Mouse (Mus musculus): Measurements from ENCODE around the gene Cdc45. TPM values are rescaled to one million over a fixed set of nuclear protein-coding genes. Genes with fewer than 3 reads are reported as not detected.
A peak's percentile ranks its signal among the peaks of the same experiment; 100 is the strongest.

Cdc45 gene
- polyA plus RNA-seq, 1 experiment from 2014 or later = 11.3 TPM

- ATAC-seq (ENCODE audit: low FRiP score, low read depth) = no peak
- Histone ChIP-seq H3K4me2 (no peak overlapping the region), H3K9me3 (no peaks in the 10 kb centered on the region), H3K36me3 (no peaks in the 10 kb centered on the region), H3K27me3 (no peaks in the 10 kb centered on the region), H3K4me3 (no peak overlapping the region), H3K27ac (replicated peaks) (no peak overlapping the region), H3K9ac (no peak overlapping the region), H3K4me1 (replicated peaks) (no peaks in the 10 kb centered on the region)
- 74% methylated on average over 1 of the region's 1 CpGs for WGBS
These were observed 26.3 kb downstream of the Cdc45 start for GRCm38 (mm10) chr16:18785485-18785884.

DNA sequence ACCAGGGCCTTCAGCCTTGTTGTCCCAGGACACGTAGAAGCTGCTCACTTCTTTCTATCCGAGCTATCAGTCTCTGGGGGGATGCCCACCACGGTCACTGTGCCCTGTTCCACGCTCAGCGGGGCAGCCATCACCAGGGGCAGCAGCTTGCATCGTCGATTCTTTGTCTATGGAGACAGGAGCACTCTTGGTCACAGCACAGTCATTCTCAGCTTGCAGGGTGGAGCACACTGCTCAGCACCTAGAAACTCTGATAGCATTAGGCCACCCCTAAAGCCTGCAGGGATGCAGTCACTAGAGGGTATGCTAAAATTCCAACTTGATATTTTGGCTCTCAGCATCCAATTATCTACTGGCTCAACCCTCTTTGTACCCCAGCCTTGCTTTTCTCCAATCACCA lies 26.8 kb downstream of the Cdc45 start:
- ATAC-seq (ENCODE audit: low FRiP score, low read depth) = no peak
- no peak overlapping the region for H3K27ac ChIP-seq (replicated peaks)
- no peak overlapping the region for H3K4me2 ChIP-seq
- no peaks in the 10 kb centered on the region for H3K36me3 ChIP-seq
- H3K9me3 ChIP-seq = no peaks in the 10 kb centered on the region
- no peak overlapping the region for H3K9ac ChIP-seq
- no peaks in the 10 kb centered on the region for H3K4me1 ChIP-seq (replicated peaks)
- no peaks in the 10 kb centered on the region for H3K27me3 ChIP-seq
- no peak overlapping the region for H3K4me3 ChIP-seq
- 95% methylated on average over 7 of the region's 7 CpGs for WGBS

DNA sequence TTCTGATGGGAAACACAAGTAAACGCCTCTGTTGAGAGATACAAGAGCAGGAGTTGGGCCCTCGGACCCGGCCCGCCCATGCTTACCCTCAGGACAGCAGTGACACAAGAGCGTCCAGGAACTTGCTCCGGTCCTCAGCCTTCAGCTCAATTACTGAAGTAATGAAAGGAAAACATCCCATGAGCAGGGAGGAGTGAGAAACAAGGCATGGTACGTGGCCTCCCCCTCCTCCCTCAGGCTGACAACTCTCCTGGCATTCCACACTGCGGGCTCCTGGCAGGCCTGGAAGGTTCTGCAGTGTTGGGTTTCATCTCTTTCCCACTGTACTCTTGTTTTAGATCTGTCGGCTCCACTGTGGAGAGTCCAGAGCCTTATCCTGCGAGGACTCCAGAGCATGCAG lies 30.0 kb downstream of the Cdc45 start:
- 95% methylated on average over 10 of the region's 10 CpGs for WGBS
- H3K27me3 ChIP-seq = peaks cover 24% of the 10 kb centered on the region
- H3K36me3 ChIP-seq = no peaks in the 10 kb centered on the region
- H3K4me3 ChIP-seq = no peak overlapping the region
- H3K9ac ChIP-seq = no peak overlapping the region
- peaks cover 12% of the 10 kb centered on the region for H3K4me1 ChIP-seq (replicated peaks)
- no peak overlapping the region for H3K4me2 ChIP-seq
- H3K27ac ChIP-seq (replicated peaks) = no peak overlapping the region
- ATAC-seq (ENCODE audit: low FRiP score, low read depth) = no peak
- no peaks in the 10 kb centered on the region for H3K9me3 ChIP-seq

DNA sequence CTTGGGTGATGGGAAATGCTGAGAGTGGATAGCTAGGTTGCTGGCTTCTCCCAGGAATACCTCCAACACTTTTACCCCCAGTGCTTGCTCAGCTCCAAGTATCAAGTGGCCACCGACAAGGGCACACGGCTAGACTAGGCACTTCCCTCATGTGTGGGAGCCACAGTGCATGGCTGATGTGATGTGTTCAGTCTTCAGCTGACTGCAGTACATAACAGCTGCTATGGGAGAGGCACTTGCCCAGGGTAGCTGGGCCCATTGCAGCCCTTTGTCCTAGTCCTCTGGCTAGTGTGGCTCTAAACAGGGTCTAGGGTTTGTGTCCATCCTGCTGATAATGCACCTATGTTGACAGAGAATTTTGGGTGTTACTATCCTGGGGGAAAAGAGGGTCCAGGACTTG lies 33.3 kb downstream of the Cdc45 start:
- 58% methylated on average over 2 of the region's 2 CpGs for WGBS
- peaks cover 12% of the 10 kb centered on the region for H3K4me1 ChIP-seq (replicated peaks)
- H3K27me3 ChIP-seq = peaks cover 44% of the 10 kb centered on the region
- H3K4me2 ChIP-seq = no peak overlapping the region
- no peak overlapping the region for H3K9ac ChIP-seq
- H3K4me3 ChIP-seq = peak overlapping the region; percentile 47
- no peak for ATAC-seq (ENCODE audit: low FRiP score, low read depth)
- no peaks in the 10 kb centered on the region for H3K36me3 ChIP-seq
- H3K9me3 ChIP-seq = no peaks in the 10 kb centered on the region
- H3K27ac ChIP-seq (replicated peaks) = no peak overlapping the region

- Histone ChIP-seq H3K36me3 (no peaks in the 10 kb centered on the region), H3K9me3 (no peaks in the 10 kb centered on the region), H3K9ac (peak overlapping the region; percentile 45), H3K27me3 (peaks cover 44% of the 10 kb centered on the region), H3K4me1 (replicated peaks) (peaks cover 12% of the 10 kb centered on the region), H3K27ac (replicated peaks) (peak overlapping the region; percentile 53), H3K4me3 (peak overlapping the region; percentile 47), H3K4me2 (peak overlapping the region; percentile 82)
- peak; percentile 78 for ATAC-seq (ENCODE audit: low FRiP score, low read depth)
- 2% methylated on average over 80 of the region's 80 CpGs for WGBS
These were observed 34.4 kb downstream of the Cdc45 start for GRCm38 (mm10) chr16:18777101-18778080.

DNA sequence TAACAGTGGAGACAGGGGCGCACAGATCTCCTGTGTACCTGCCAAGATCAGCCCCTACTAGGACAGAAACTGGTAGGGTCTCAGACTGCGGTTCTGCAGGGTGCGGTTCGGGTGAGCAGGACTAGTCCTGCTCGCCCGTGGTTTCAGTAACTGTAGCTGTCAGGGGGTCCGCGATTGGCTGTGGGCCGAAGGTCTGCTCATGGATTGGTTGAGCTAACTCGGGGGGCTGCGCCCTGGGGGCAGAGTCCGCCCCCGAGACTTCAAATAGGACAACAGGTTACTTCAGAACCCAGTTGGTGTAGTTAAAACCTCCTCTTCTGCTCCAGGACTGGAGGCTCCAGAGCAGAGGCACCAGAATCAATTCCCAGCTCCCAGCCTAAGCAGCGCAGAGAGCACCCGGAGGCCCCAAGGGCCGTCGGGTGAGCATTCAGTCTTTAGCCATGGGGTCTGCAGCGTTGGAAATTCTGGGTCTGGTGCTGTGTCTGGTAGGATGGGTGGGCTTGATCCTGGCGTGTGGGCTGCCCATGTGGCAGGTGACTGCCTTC lies 35.2 kb downstream of the Cdc45 start, which contains the start of gene Cldn5:
Cldn5 (plus strand) TSS at position 292 of the 545 bp plus-strand sequence.
- Histone ChIP-seq H3K4me3 (peak within 1 kb of the TSS; percentile 47), H3K4me2 (peak within 1 kb of the TSS; percentile 82), H3K9me3 (no peaks in the 10 kb centered on the region), H3K9ac (peak within 1 kb of the TSS; percentile 45), H3K4me1 (replicated peaks) (peaks cover 12% of the 10 kb centered on the region), H3K27ac (replicated peaks) (peak within 1 kb of the TSS; percentile 53), H3K36me3 (no peaks in the 10 kb centered on the region), H3K27me3 (peaks cover 44% of the 10 kb centered on the region)
- WGBS = 6% methylated on average over 19 of the region's 19 CpGs
- peak; percentile 49 for ATAC-seq (ENCODE audit: low FRiP score, low read depth)

- H3K9ac ChIP-seq = no peak overlapping the region
- H3K36me3 ChIP-seq = no peaks in the 10 kb centered on the region
- peak overlapping the region; percentile 82 for H3K4me2 ChIP-seq
- ATAC-seq (ENCODE audit: low FRiP score, low read depth) = no peak
- H3K27me3 ChIP-seq = peaks cover 44% of the 10 kb centered on the region
- WGBS = 26% methylated on average over 18 of the region's 18 CpGs
- no peak overlapping the region; the same call in 1 of the 2 replicates for H3K27ac ChIP-seq (replicated peaks)
- peaks cover 12% of the 10 kb centered on the region for H3K4me1 ChIP-seq (replicated peaks)
- H3K9me3 ChIP-seq = no peaks in the 10 kb centered on the region
- peak overlapping the region; percentile 47 for H3K4me3 ChIP-seq
These were observed 35.9 kb downstream of the Cdc45 start for GRCm38 (mm10) chr16:18775621-18776555.

DNA sequence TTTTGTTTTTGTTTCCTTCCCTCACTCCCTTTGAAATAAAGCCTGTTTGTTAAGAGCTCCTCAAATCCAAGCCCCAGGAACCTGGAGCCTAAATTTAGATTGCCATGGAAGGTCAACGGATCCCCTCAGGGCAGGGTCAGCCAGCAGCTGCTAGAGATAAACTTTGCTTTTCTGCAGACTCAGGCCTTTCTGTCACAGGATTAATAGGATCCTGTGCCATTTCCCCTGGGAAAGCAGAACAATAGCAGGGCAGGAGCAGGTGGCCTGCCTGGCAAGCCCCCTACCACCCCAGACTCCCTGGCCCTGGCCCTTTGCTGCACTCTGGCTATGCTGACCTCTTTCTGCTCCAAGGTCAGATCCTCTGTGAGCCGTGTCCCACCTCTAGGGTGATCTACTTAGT lies 37.9 kb downstream of the Cdc45 start:
- Histone ChIP-seq H3K4me1 (replicated peaks) (peaks cover 12% of the 10 kb centered on the region), H3K9ac (no peak overlapping the region)
- no peak for ATAC-seq (ENCODE audit: low FRiP score, low read depth)

DNA sequence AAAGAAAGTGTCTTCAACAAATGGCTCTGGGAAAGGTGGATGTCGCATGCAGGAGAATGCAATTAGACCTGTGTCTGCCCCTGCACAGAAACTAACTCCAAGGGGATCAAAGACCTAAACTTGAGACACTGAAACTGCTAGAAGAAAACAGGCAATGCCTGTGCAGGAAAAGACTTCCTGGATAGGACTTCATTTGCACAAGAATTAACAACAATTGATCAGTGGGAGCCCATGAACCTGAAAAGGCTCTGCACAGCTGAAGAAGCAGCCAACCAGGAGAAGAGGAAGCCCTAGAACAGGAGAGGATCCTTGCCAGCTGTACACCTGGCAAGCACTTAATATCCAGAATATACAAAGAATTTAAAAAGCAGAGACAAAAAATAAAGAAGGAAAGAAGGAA lies 42.3 kb downstream of the Cdc45 start:
- no peak overlapping the region for H3K9ac ChIP-seq
- 71% methylated on average over 1 of the region's 1 CpGs for WGBS
- no peaks in the 10 kb centered on the region for H3K36me3 ChIP-seq
- no peak overlapping the region for H3K4me2 ChIP-seq
- no peak overlapping the region for H3K4me3 ChIP-seq
- H3K27ac ChIP-seq (replicated peaks) = no peak overlapping the region
- no peaks in the 10 kb centered on the region for H3K4me1 ChIP-seq (replicated peaks)
- no peaks in the 10 kb centered on the region for H3K9me3 ChIP-seq
- H3K27me3 ChIP-seq = no peaks in the 10 kb centered on the region
- no peak for ATAC-seq (ENCODE audit: low FRiP score, low read depth)

More for the DNA sequence above, 37.9 kb downstream of the Cdc45 start:
- Histone ChIP-seq H3K4me3 (no peak overlapping the region), H3K4me2 (no peak overlapping the region), H3K27me3 (peaks cover 41% of the 10 kb centered on the region), H3K27ac (replicated peaks) (no peak overlapping the region), H3K36me3 (no peaks in the 10 kb centered on the region), H3K9me3 (no peaks in the 10 kb centered on the region)
- WGBS = 25% methylated on average over 2 of the region's 2 CpGs

DNA sequence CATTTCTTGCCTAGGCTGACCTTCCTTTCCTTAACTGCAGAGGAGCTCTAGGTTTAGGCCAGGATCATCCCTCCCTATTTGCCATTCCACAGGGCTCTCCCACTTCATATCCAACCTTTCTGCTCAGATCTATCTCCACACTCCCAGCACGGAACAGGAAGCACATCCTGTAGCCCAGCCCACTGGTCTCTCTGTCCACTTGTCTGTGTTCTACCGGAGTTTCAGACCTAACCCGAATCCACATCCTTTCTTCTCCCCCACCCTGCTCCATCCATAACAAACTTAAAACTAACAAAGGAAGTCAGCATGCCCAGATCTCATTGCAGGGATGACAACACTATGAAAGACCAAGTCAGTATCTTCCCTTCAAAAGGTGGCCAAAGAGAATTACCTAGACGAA lies 45.4 kb downstream of the Cdc45 start:
- 85% methylated on average over 4 of the region's 4 CpGs for WGBS
- no peak for ATAC-seq (ENCODE audit: low FRiP score, low read depth)

DNA sequence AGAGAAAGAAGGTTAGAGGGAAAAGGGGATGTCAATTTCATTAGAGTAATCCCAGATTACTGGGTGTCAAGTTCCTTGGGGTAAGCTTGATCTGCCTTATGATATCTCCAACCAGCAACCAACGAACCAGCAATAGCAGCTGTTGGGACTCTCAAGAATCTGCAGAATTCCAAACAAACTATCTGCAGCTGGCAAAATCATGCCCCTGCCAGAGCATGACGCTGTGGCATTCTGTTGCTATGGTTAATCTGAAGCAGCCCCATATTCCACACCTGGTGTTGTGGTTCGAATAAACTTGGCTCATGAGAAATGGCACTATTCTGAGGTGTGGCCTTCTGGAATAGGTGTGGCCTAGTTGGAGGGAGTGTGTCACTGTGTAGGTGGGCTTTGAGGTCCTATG lies 48.8 kb downstream of the Cdc45 start:
- Histone ChIP-seq H3K27me3 (no peaks in the 10 kb centered on the region), H3K9ac (no peak overlapping the region), H3K4me1 (replicated peaks) (no peaks in the 10 kb centered on the region), H3K9me3 (no peaks in the 10 kb centered on the region), H3K36me3 (no peaks in the 10 kb centered on the region), H3K4me3 (no peak overlapping the region), H3K4me2 (no peak overlapping the region), H3K27ac (replicated peaks) (no peak overlapping the region)
- WGBS = 82% methylated on average over 3 of the region's 3 CpGs
- no peak for ATAC-seq (ENCODE audit: low FRiP score, low read depth)

More for the DNA sequence above, 45.4 kb downstream of the Cdc45 start:
- no peak overlapping the region for H3K27ac ChIP-seq (replicated peaks)
- H3K4me1 ChIP-seq (replicated peaks) = no peaks in the 10 kb centered on the region
- H3K4me2 ChIP-seq = no peak overlapping the region
- H3K4me3 ChIP-seq = no peak overlapping the region
- H3K9ac ChIP-seq = no peak overlapping the region
- no peaks in the 10 kb centered on the region for H3K9me3 ChIP-seq
- H3K27me3 ChIP-seq = no peaks in the 10 kb centered on the region
- H3K36me3 ChIP-seq = no peaks in the 10 kb centered on the region
